Comparison of ENCODE assay signal across 9 mouse cellular contexts in the genomic region with DNA sequence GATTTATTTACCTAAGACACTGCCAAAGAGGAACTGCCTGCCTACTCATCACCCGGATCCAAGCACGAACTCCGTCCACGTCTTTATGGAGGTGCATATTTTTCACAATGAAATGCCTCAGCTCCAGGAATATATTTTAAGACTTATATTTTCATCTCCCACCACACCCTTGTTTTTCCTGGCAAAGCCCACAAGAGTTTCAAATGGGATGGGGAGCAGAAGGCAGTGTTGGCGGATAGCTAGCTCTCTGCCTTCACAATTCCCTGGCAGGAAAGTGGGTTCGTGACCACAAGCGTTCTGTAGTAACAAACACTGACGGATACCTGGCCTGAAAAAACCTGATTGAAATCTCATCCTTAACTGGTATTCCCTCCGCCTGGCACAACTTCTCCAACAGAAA. TPM values are rescaled to one million over a fixed set of nuclear protein-coding genes. Genes with fewer than 3 reads are reported as not detected.
DNase-seq lines count a peak whose midpoint lies in the region; ATAC-seq lines count a peak whose summit lies in the region.
"Had no signal": no experiment of that assay in that cellular context is flagged by ENCODE, and none has a peak within 500 bp of the region (broad histone marks: within the 10 kb centered on the region; RNA-seq: fewer than 3 reads in every experiment).

No protein-coding gene starts in this region.

- no peak for ATAC-seq in kidney, embryonic 14.5 days (ENCODE audit: low FRiP score, low TSS enrichment)
- no peak for ATAC-seq in heart, embryonic 13.5 days (ENCODE audit: extremely low read depth, insufficient number of reproducible peaks, low FRiP score, low TSS enrichment)
- no peak for ATAC-seq in liver, embryonic 12.5 days
- no peak for ATAC-seq in stomach, embryonic 15.5 days (ENCODE audit: insufficient read depth, low FRiP score, low read depth)
- no peak for ATAC-seq in inflammation-experienced regulatory T-cells, adult 6 months

- peaks cover 32% of the 10 kb centered on the region for H3K4me1 ChIP-seq in kidney, embryonic 14.5 days (ENCODE audit: control insufficient read depth, insufficient read depth, low read length)
- peaks cover 66% of the 10 kb centered on the region for H3K4me1 ChIP-seq in heart, embryonic 13.5 days
- peaks cover 63% of the 10 kb centered on the region for H3K4me1 ChIP-seq in liver, embryonic 12.5 days
- H3K4me1 ChIP-seq in stomach, embryonic 15.5 days, result peaks cover 40% of the 10 kb centered on the region

- WGBS in kidney, embryonic 14.5 days, result 25% methylated on average over 9 of the region's 9 CpGs
- 14% methylated on average over 9 of the region's 9 CpGs for WGBS in heart, embryonic 13.5 days
- WGBS in liver, embryonic 12.5 days (ENCODE audit: insufficient replicate concordance), result 54% methylated on average over 9 of the region's 9 CpGs
- WGBS in stomach, embryonic 15.5 days, result 20% methylated on average over 9 of the region's 9 CpGs

- H3K9me3 ChIP-seq in kidney, embryonic 14.5 days (ENCODE audit: control insufficient read depth, low read length), result no peaks in the 10 kb centered on the region
- no peaks in the 10 kb centered on the region for H3K9me3 ChIP-seq in heart, embryonic 13.5 days
- H3K9me3 ChIP-seq in liver, embryonic 12.5 days (replicated peaks), result no peaks in the 10 kb centered on the region
- no peaks in the 10 kb centered on the region for H3K9me3 ChIP-seq in stomach, embryonic 15.5 days

- H3K9ac ChIP-seq in kidney, embryonic 14.5 days (ENCODE audit: low read depth, low read length), result peak overlapping the region; percentile 90
- H3K9ac ChIP-seq in heart, embryonic 13.5 days, result peak overlapping the region; percentile 98
- peak overlapping the region; percentile 89 for H3K9ac ChIP-seq in liver, embryonic 12.5 days
- peak overlapping the region; percentile 98; the same call in 1 of the 2 replicates for H3K9ac ChIP-seq in stomach, embryonic 15.5 days

- peak overlapping the region; percentile 77 for H3K4me2 ChIP-seq in kidney, embryonic 14.5 days (replicated peaks; ENCODE audit: low read depth, low read length)
- peak overlapping the region; percentile 78 for H3K4me2 ChIP-seq in heart, embryonic 13.5 days
- peak overlapping the region; percentile 99 for H3K4me2 ChIP-seq in liver, embryonic 12.5 days
- peak overlapping the region; percentile 76 for H3K4me2 ChIP-seq in stomach, embryonic 15.5 days

- peak overlapping the region; percentile 83; the same call in 1 of the 2 replicates for H3K27ac ChIP-seq in kidney, embryonic 14.5 days (ENCODE audit: low read depth, low read length)
- H3K27ac ChIP-seq in heart, embryonic 13.5 days (replicated peaks), result peak overlapping the region; percentile 95
- no peak overlapping the region; the same call in 1 of the 2 replicates for H3K27ac ChIP-seq in liver, embryonic 12.5 days
- H3K27ac ChIP-seq in stomach, embryonic 15.5 days, result peak overlapping the region; percentile 92

- peak overlapping the region; percentile 91 for H3K4me3 ChIP-seq in kidney, embryonic 14.5 days (ENCODE audit: low read length)
- peak overlapping the region; percentile 82 for H3K4me3 ChIP-seq in heart, embryonic 13.5 days
- peak overlapping the region; percentile 82 for H3K4me3 ChIP-seq in liver, embryonic 12.5 days
- H3K4me3 ChIP-seq in stomach, embryonic 15.5 days (replicated peaks), result peak overlapping the region; percentile 87

- no peak for DNase-seq in kidney, adult 11 months
- DNase-seq in NIH3T3 (ENCODE audit: low read depth), result peak; percentile 78
- no peak for DNase-seq in spleen, adult 12 weeks (ENCODE audit: low spot score)

- no peaks in the 10 kb centered on the region for H3K27me3 ChIP-seq in kidney, embryonic 14.5 days (ENCODE audit: control insufficient read depth, insufficient read depth, low read length)
- no peaks in the 10 kb centered on the region for H3K27me3 ChIP-seq in heart, embryonic 13.5 days (replicated peaks)
- H3K27me3 ChIP-seq in liver, embryonic 12.5 days (replicated peaks), result no peaks in the 10 kb centered on the region
- H3K27me3 ChIP-seq in stomach, embryonic 15.5 days (replicated peaks), result no peaks in the 10 kb centered on the region
- H3K27me3 ChIP-seq: Patski had no signal

- no peaks in the 10 kb centered on the region for H3K36me3 ChIP-seq in kidney, embryonic 14.5 days (ENCODE audit: control insufficient read depth, insufficient read depth, low read length)
- peaks cover 10% of the 10 kb centered on the region for H3K36me3 ChIP-seq in heart, embryonic 13.5 days
- H3K36me3 ChIP-seq in liver, embryonic 12.5 days, result no peaks in the 10 kb centered on the region
- no peaks in the 10 kb centered on the region for H3K36me3 ChIP-seq in stomach, embryonic 15.5 days

RNA-seq across cellular contexts. Expression of gene 2310022B05Rik, which starts 1.4 kb away (rescaled TPM):
- 28.1 and 38.8 TPM in 2 replicates for polyA plus RNA-seq in kidney, embryonic 14.5 days (2014; fragmentation: Nextera tagmentation; extraction: Ambion mirVana)
- 37.8 TPM in 2 replicates for polyA plus RNA-seq in heart, embryonic 13.5 days (2015; fragmentation: Nextera tagmentation; extraction: Ambion mirVana)
- 9.4 and 10.2 TPM in 2 replicates for polyA plus RNA-seq in liver, embryonic 12.5 days (2016; fragmentation: Nextera tagmentation; extraction: Ambion mirVana)
- polyA plus RNA-seq in stomach, embryonic 15.5 days (2015; fragmentation: Nextera tagmentation; extraction: Ambion mirVana), result 25.1 and 26.5 TPM in 2 replicates
- 1 to 10 TPM in 2 of 3 experiments, under 1 TPM in 1; 0.60 to 1.6 (median 1.6) TPM for polyA plus RNA-seq in inflammation-experienced regulatory T-cells, adult 6 months (2017; shearing (Covaris generic))
